Mouse (Mus musculus) lung, adult 2 months (tissue): ENCODE measurements around the gene Ier3.

Experiments
- CTCF ChIP-seq: fragments of 200-500 bp; IDR thresholded peaks from 2 replicates; pipeline ENCODE4 v1.5.1; 2011; ENCODE audit warnings: mild to moderate bottlenecking, low read length, control low read depth; ENCODE audit not compliant: insufficient read depth
- POLR2A ChIP-seq: fragments of 200-500 bp; IDR thresholded peaks from 2 replicates; pipeline ENCODE4 v1.6.1; 2011; ENCODE audit warnings: low read depth, mild to moderate bottlenecking, control low read depth, low read length, borderline replicate concordance; ENCODE audit errors: extremely low read depth

- TF ChIP-seq CTCF (no peak), POLR2A (no peak)
Measured at GRCm38 (mm10) chr17:35820111-35820510, 1.4 kb upstream of the Ier3 start.
